Mouse (Mus musculus) G1E (cell line): ENCODE measurements around the gene Slc9a3r1.

Experiments used
- CTCF ChIP-seq: IDR thresholded peaks from 2 replicates; pipeline ENCODE4 v1.5.1; 2012; ENCODE audit warnings: low read depth, low read length, inconsistent platforms, mixed read lengths
- GATA1 ChIP-seq: IDR thresholded peaks from 2 replicates; pipeline ENCODE4 v1.6.1; 2012; ENCODE audit warnings: borderline replicate concordance, low read length, inconsistent platforms, mixed read lengths
- POLR2AphosphoS5 ChIP-seq: IDR thresholded peaks from 2 replicates; pipeline ENCODE4 v1.6.1; 2012; ENCODE audit warnings: low read depth, low read length, inconsistent platforms; ENCODE audit not compliant: insufficient replicate concordance

GRCm38 (mm10) chr11:115187693-115188092 lies 24.6 kb downstream of the Slc9a3r1 start, which contains the start of gene Nat9:
- TF ChIP-seq POLR2AphosphoS5 (no peak), CTCF (no peak), GATA1 (no peak)
